Mouse (Mus musculus) cerebellum, adult 11-12 months (tissue): Measurements from ENCODE around the gene Acap2.

Experiments used
- DNase-seq: peaks from one replicate; pipeline ENCODE4 v3.0.0; 2022

Gene Acap2

DNA sequence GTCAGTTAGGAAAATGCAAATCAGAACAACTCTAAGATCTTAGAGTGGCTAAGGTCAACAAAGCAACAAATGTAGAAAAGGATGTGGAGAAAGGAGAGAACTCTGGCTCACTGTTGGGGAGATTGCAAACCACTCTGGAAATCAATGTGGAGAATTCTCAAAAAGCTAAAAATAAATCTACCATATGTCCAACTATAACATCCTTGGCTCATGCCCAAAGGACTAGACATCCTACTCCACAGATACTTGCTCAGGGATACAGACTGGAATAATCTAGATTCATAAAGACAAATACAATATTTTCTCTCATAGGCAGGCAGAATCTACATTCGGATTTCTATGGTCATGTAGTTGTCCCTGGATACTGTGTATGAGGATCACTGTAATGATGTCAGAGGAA lies 3.2 kb upstream of the Acap2 start:
- DNase-seq: no peak

GRCm38 (mm10) chr16:31201704-31202103 lies 659 bp upstream of the Acap2 start:
- DNase-seq: no peak

GRCm38 (mm10) chr16:31199926-31200789 lies 887 bp downstream of the Acap2 start:
- peak; percentile 73 for DNase-seq

GRCm38 (mm10) chr16:31199591-31199925 lies 1.5 kb downstream of the Acap2 start:
- DNase-seq: peak; percentile 58

DNA sequence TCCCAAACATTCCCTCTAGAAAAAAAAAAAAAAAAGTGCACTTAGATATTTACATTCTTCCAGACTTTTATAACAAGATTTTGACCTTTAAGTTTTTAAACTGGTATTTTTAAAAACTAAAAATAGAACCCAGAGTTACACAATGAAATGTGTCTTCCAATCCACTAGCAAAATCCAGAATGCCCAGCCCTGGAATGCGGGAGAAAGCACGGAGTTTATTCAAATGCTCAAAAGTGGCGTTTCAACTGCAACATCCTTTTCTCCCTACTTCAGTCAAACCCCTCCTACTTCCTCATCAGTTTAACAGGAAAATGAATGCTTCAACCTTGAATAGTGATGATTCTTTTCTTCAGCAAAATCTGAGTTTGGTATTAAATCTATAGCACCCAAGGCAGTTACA lies 4.1 kb downstream of the Acap2 start:
- DNase-seq: no peak

DNA sequence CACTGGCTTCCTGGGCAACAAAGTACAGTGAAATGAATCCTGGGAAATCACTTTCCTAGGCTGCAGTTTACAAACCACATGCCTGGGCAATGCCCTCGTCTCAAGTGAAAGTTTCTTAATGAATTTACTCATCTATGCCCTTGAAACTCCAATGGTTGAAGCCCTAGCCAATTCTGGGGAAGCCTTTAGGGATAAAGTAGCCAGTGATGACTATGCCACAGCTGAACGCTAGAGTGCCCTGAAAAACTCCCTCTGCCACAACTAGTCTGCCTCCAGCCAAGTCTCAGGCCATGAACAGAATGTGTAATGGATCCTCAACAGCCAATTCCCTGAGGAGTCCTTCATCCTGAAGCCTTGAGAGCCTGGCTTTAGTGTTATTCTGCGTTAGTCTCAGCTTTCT lies 8.5 kb downstream of the Acap2 start:
- DNase-seq: no peak

GRCm38 (mm10) chr16:31191818-31192217 lies 9.2 kb downstream of the Acap2 start:
- no peak for DNase-seq

DNA sequence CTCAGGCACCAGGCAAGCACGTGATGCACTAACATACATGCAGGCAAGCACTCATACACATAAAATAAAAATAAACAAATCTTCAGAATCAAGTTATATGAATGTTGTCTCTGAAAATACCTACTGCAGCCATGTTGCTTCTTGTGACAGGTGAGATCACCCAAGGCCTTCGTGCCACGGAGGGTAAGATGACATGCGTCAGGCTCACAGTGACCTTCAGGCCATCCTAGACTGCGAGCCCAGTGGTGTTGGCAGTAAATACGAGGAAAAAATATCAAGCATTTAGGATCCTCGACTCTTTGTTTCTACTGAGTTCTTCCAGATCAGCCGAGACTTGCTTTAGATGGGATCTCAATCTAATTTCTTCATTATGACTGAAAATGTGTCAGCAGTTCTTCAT lies 10.6 kb downstream of the Acap2 start:
- no peak for DNase-seq

DNA sequence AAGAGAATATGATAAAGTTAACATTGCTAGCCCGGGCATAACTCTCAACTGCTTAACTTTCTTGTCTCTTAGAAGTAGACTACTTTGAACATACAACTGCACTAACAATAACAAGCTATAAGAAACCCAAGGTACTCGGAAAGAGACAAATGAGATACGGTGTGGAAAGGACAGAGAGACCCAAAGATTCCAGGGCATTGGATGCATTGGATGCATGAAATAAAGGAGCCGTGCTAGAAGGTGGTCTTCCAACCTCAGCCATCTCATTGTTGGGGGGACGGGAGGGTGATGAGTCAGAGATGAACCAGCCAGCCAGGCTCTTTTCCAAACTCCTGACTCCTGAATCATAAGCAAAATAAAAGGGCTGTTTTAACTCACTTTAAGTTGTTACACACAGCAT lies 11.8 kb downstream of the Acap2 start:
- no peak for DNase-seq

DNA sequence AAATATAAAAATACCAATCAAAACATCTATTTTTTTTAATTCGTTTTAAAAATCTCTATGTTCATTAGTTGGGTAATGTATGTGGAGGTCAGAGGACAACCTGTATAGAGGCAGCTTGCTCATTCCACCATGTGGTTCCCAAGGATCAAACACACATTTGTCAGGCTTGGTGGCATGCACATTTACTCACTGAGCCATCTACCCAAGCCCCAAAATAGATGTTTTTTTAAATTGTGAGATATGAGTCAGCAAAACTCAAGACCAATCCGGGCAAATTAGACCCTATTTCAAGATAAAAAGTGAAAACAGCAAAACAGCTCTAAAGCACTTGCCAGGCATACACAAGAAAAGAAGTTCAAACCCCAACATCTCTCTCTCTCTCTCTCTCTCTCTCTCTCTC lies 12.2 kb downstream of the Acap2 start:
- no peak for DNase-seq

DNA sequence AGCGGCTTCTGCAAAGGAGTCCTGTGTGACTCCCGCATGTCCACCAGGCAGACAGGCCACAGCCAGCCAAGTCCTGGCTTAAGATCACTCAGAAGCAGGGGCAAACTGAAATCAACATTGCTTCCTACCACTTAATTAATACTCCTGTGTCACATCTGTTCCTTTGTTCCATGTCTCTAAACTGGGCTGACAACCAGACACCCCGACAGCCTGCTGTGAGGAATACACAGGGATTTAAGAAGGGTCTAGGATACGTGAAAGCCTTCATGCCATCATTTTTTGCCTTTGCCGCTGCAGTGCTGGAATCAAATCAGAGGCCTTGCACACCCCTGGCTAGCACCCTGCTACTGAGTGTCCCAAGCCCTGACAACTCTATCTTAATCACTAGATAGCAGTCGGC lies 12.8 kb downstream of the Acap2 start:
- no peak for DNase-seq

- DNase-seq: no peak
Measured at GRCm38 (mm10) chr16:31187192-31187591, 13.9 kb downstream of the Acap2 start.

DNA sequence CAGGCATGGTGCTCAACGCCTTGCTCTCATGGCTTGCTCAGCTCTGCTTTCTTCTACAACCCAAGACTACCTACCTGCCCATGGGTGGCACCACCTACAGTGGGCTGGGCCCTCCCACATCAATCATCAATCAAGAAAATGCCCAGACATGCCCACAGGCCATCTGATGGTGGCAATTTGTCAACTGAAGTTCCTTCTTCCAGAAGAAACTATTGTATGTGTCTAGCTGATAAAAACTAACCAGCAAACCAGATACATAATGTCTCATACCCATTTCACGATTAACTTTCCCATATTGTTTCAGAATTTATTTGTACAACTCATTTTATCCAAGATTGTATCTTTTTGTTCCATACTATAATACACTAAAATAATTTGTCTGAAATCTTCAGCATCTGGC lies 15.3 kb downstream of the Acap2 start:
- no peak for DNase-seq

GRCm38 (mm10) chr16:31184727-31185126 lies 16.3 kb downstream of the Acap2 start:
- no peak for DNase-seq

GRCm38 (mm10) chr16:31182576-31182975 lies 18.5 kb downstream of the Acap2 start:
- peak; percentile 41 for DNase-seq

DNA sequence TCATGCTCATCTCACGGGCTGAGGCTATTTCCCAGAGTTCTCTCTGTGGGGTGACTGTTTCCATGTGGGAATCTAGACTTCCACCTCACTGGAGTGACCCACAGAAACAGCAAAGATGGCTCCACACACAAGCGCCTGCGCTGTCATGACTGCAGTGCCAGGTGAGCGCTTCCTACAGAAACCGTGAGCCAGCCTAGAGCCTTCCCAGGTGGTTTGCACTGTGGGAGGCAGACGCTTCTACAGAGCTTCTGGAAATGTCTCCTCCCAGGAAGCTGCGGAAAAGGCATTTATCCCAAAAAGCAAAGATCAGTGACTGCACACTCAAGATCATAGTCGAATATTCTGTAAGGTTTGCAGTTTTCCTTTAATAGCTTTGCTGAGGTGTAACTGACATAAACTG lies 20.2 kb downstream of the Acap2 start:
- no peak for DNase-seq

GRCm38 (mm10) chr16:31179384-31179783 lies 21.7 kb downstream of the Acap2 start:
- DNase-seq: no peak

DNA sequence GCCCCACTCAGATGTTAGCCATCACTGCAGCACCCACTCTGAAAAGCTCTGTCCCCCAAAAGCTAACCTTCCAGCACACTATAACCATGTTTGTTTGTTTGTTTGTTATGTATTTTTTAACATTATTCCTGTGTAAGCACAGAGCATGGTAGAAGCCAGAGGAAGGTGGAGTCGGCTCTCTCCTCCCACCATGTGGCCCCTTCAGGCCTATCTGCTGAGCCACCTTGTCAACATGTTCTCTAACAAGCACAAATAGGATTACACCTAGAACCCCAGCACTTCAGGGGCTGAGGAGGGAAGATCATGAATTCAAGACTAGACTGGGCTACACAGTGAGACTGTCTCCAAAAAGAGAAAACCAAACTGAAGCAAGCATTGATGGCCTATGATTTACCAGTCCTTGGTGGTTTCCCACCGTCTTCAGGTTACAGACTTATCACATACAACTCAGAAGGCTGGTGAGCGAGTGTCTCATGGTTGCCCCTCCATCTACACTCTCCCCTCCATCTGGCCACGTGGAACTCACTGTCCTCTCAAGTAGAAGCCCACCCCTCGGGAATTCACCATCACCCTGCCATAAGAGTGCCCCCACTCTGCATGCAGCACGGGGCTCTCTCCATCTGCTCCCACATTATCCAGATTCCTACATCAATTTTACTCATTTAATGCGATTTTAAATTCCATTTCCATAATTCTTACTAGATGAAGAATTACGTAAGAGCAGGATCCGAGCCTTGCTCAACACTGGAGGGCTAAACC lies 26.0 kb downstream of the Acap2 start:
- no peak for DNase-seq

- DNase-seq: no peak
Measured at GRCm38 (mm10) chr16:31172229-31172628, 28.8 kb downstream of the Acap2 start.

DNA sequence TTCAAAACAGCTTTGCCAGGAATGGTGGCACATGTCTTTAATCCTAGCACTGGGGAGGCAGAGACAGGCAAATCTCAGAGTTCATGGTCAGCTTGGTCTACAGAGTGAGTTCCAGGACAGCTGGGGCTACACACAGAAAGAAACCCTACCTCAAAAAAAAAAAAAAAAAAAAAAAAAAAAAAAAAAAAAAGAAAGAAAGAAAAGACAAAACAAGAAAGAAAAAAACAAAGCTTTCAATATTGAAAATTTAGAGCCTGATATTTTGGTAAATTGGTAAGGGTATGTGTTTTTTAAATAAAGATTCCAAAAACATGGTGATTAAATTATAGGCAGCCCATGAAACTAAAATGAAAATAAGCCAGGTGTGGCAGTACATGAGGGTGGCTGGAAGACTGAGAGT lies 29.6 kb downstream of the Acap2 start:
- DNase-seq: no peak

DNA sequence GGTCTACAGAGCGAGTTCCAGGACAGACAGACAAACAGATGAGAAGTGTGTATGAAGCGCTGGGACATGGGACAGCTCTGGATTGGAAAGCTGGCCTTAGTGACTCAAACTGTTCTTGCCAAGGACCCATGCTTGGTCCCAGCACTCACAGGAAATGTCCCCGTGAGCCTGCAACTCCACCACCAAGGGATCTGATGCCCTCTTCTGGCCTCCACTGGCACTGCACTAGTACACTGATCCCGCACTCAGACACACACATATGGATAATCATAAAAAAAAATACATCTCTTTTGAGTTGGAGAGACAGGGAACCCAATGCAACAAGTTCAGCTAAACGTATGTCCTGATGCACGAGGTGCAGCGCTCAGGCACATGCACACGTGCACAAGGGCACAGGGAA lies 30.7 kb downstream of the Acap2 start:
- no peak for DNase-seq

DNA sequence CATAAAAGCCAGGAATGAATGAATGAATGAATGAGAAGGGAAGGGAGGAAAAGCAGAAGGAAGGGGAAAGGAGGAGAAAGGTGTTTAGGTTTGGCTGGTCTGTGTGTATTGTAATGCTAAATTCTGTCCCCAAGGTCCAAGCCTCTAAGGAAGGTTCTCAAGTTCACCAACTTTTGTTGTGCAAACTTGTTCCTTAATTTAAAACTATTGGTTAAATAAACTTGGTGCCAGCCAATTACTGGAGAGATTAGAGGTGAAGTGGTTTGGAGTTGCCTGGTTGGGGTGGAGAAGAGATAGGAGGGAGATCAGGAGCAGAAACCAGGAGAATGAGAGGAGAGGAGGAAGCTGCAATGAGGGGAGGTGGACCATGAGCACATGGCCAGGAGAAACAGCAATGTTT lies 31.4 kb downstream of the Acap2 start:
- DNase-seq: no peak

- no peak for DNase-seq
Measured at GRCm38 (mm10) chr16:31167934-31168333, 33.1 kb downstream of the Acap2 start.
